ENCODE assay signal across 14 mouse cellular contexts in genomic region chr15:77913054-77913453, GRCm38 (mm10). TPM values are rescaled to one million over a fixed set of nuclear protein-coding genes. Genes with fewer than 3 reads are reported as not detected.
DNase-seq lines count a peak whose midpoint lies in the region; ATAC-seq and TF ChIP-seq lines count a peak whose summit lies in the region.
"Had no signal": no experiment of that assay in that cellular context is flagged by ENCODE, and none has a peak within 500 bp of the region (broad histone marks: within the 10 kb centered on the region; RNA-seq: fewer than 3 reads in every experiment).

No protein-coding gene starts in this region.

- no peaks in the 10 kb centered on the region for H3K9me3 ChIP-seq in heart, postnatal 0 days (replicated peaks; ENCODE audit: control insufficient read depth, low read length)
- H3K9me3 ChIP-seq in lung, embryonic 14.5 days (ENCODE audit: low read depth, low read length): no peaks in the 10 kb centered on the region
- no peaks in the 10 kb centered on the region for H3K9me3 ChIP-seq in liver, embryonic 13.5 days (replicated peaks)
- no peaks in the 10 kb centered on the region for H3K9me3 ChIP-seq in forebrain, embryonic 12.5 days
- H3K9me3 ChIP-seq: embryonic facial prominence, embryonic 12.5 days; neural tube, embryonic 13.5 days had no signal

- no peak overlapping the region for H3K4me3 ChIP-seq in heart, postnatal 0 days (ENCODE audit: low read depth, low read length)
- H3K4me3 ChIP-seq in lung, embryonic 14.5 days (ENCODE audit: low read depth, low read length): no peak overlapping the region
- H3K4me3 ChIP-seq in liver, embryonic 13.5 days (replicated peaks): no peak overlapping the region
- H3K4me3 ChIP-seq in forebrain, embryonic 12.5 days (replicated peaks): no peak overlapping the region
- H3K4me3 ChIP-seq: embryonic facial prominence, embryonic 12.5 days; neural tube, embryonic 13.5 days had no signal

- no peak for ATAC-seq in heart, postnatal 0 days (ENCODE audit: insufficient read depth, low read depth)
- ATAC-seq in lung, embryonic 14.5 days (ENCODE audit: insufficient read depth): no peak
- ATAC-seq in liver, embryonic 13.5 days (ENCODE audit: low read depth): no peak
- ATAC-seq in forebrain, embryonic 12.5 days (ENCODE audit: low FRiP score): no peak
- ATAC-seq: inflammation-experienced regulatory T-cells, adult 6 months; midbrain, embryonic 16.5 days had no signal

- DNase-seq in adrenal gland, adult 2 months: peak; percentile 64
- DNase-seq in adrenal gland, postnatal 14 days: no peak
- no peak for DNase-seq in heart, postnatal 0 days (ENCODE audit: low spot score)
- DNase-seq in heart, postnatal 10 days: no peak
- no peak for DNase-seq in lung, embryonic 14.5 days
- no peak for DNase-seq in lung, postnatal 36 days
- DNase-seq in liver, embryonic 13.5 days: no peak
- DNase-seq: cerebellum, postnatal 36 days had no signal

- H3K9ac ChIP-seq in heart, postnatal 0 days (replicated peaks; ENCODE audit: low read depth, low read length): no peak overlapping the region; the same call in 1 of the 2 replicates
- no peak overlapping the region for H3K9ac ChIP-seq in lung, embryonic 14.5 days
- peak overlapping the region; percentile 19; the same call in 1 of the 2 replicates for H3K9ac ChIP-seq in liver, embryonic 13.5 days
- H3K9ac ChIP-seq in forebrain, embryonic 12.5 days: no peak overlapping the region
- H3K9ac ChIP-seq: embryonic facial prominence, embryonic 12.5 days; neural tube, embryonic 13.5 days had no signal

- WGBS in heart, postnatal 0 days: 65% methylated on average over 8 of the region's 8 CpGs
- 67% methylated on average over 8 of the region's 8 CpGs for WGBS in lung, embryonic 14.5 days
- WGBS in liver, embryonic 13.5 days (ENCODE audit: insufficient replicate concordance): 77% methylated on average over 8 of the region's 8 CpGs
- 91% methylated on average over 8 of the region's 8 CpGs for WGBS in forebrain, embryonic 12.5 days

- peak overlapping the region; percentile 65; the same call in 1 of the 2 replicates for H3K27ac ChIP-seq in heart, postnatal 0 days (ENCODE audit: low read depth)
- H3K27ac ChIP-seq in lung, embryonic 14.5 days (ENCODE audit: low read depth): peak overlapping the region; percentile 18; the same call in 1 of the 2 replicates
- H3K27ac ChIP-seq in liver, embryonic 13.5 days: peak overlapping the region; percentile 60
- H3K27ac ChIP-seq in forebrain, embryonic 12.5 days: no peak overlapping the region
- H3K27ac ChIP-seq: neural tube, embryonic 13.5 days had no signal

- H3K36me3 ChIP-seq in heart, postnatal 0 days (replicated peaks; ENCODE audit: control insufficient read depth, insufficient read depth, low read length): peaks cover 35% of the 10 kb centered on the region
- H3K36me3 ChIP-seq in lung, embryonic 14.5 days (ENCODE audit: insufficient read depth): peaks cover 38% of the 10 kb centered on the region
- H3K36me3 ChIP-seq in liver, embryonic 13.5 days: peaks cover 44% of the 10 kb centered on the region
- peaks cover 29% of the 10 kb centered on the region for H3K36me3 ChIP-seq in forebrain, embryonic 12.5 days (replicated peaks)

- intact Hi-C loops in heart, postnatal 10 days (cut with DNase I): loop anchor here (5.0 kb wide), 3 partner anchors 56 to 116 kb away; partner anchors contain the start of gene Myh9

- no peak for TF ChIP-seq EP300 in heart, postnatal 0 days (IDR thresholded peaks at IDR 0.05; ENCODE audit: low read depth)

- TF ChIP-seq CTCF in heart, postnatal 0 days (IDR thresholded peaks at IDR 0.05; ENCODE audit: low read depth): no peak
- TF ChIP-seq CTCF in lung, embryonic 14.5 days (IDR thresholded peaks at IDR 0.05; ENCODE audit: low read depth): no peak

- H3K4me1 ChIP-seq in heart, postnatal 0 days (ENCODE audit: control insufficient read depth, insufficient read depth): peaks cover 9% of the 10 kb centered on the region
- 0 out of 2 replicates have a peak, but pooled peaks cover 3% of the 10 kb centered on the region for H3K4me1 ChIP-seq in lung, embryonic 14.5 days (ENCODE audit: insufficient read depth)
- H3K4me1 ChIP-seq in liver, embryonic 13.5 days (replicated peaks): peaks cover 25% of the 10 kb centered on the region
- no peaks in the 10 kb centered on the region for H3K4me1 ChIP-seq in forebrain, embryonic 12.5 days

- no peak overlapping the region for H3K4me2 ChIP-seq in heart, postnatal 0 days (ENCODE audit: low read depth, low read length)
- no peak overlapping the region for H3K4me2 ChIP-seq in lung, embryonic 14.5 days
- H3K4me2 ChIP-seq in liver, embryonic 13.5 days: no peak overlapping the region
- H3K4me2 ChIP-seq in forebrain, embryonic 12.5 days: no peak overlapping the region
- H3K4me2 ChIP-seq: embryonic facial prominence, embryonic 12.5 days; neural tube, embryonic 13.5 days had no signal

- no peaks in the 10 kb centered on the region for H3K27me3 ChIP-seq in heart, postnatal 0 days (ENCODE audit: control insufficient read depth, insufficient read depth, low read length)
- H3K27me3 ChIP-seq in lung, embryonic 14.5 days (ENCODE audit: insufficient read depth, low read length): no peaks in the 10 kb centered on the region
- H3K27me3 ChIP-seq in liver, embryonic 13.5 days: no peaks in the 10 kb centered on the region
- no peaks in the 10 kb centered on the region for H3K27me3 ChIP-seq in forebrain, embryonic 12.5 days
- H3K27me3 ChIP-seq: CH12.LX; embryonic facial prominence, embryonic 12.5 days; neural tube, embryonic 13.5 days had no signal

RNA-seq across cellular contexts. Expression of gene Txn2, which starts 15.8 kb away (rescaled TPM):
- total RNA-seq in adrenal gland, adult 2 months (2021): 100 to 1,000 TPM; 538 to 652 TPM
- polyA plus RNA-seq in adrenal gland, adult 2 months (2012; rRNA removed): 1,033 and 1,131 TPM in 2 replicates
- 430 and 443 TPM in 2 replicates for total RNA-seq in adrenal gland, postnatal 14 days (2021)
- total RNA-seq in heart, postnatal 0 days (2014; rRNA removed; ENCODE audit: low replicate concordance): 72.2 and 106 TPM in 2 replicates
- 317 and 322 TPM in 2 replicates for polyA plus RNA-seq in heart, postnatal 0 days (2015; fragmentation: Nextera tagmentation; extraction: Ambion mirVana)
- 100 to 1,000 TPM; 200 to 221 TPM for total RNA-seq in heart, postnatal 10 days (2021)
- polyA plus RNA-seq in lung, embryonic 14.5 days (2014; fragmentation: Nextera tagmentation; extraction: Ambion mirVana): 209 and 227 TPM in 2 replicates
- polyA plus RNA-seq in liver, embryonic 13.5 days (2015; fragmentation: Nextera tagmentation; extraction: Ambion mirVana): 235 and 238 TPM in 2 replicates
- 203 and 210 TPM in 2 replicates for polyA plus RNA-seq in forebrain, embryonic 12.5 days (2016; fragmentation: Nextera tagmentation; extraction: Ambion mirVana)

RNA-seq across cellular contexts. Expression of gene Foxred2, which starts 43.5 kb away (rescaled TPM):
- total RNA-seq in adrenal gland, adult 2 months (2021): 1 to 10 TPM; 2.4 to 2.9 TPM
- 3.5 and 4.5 TPM in 2 replicates for polyA plus RNA-seq in adrenal gland, adult 2 months (2012; rRNA removed)
- total RNA-seq in adrenal gland, postnatal 14 days (2021): 3.3 and 4.4 TPM in 2 replicates
- total RNA-seq in heart, postnatal 0 days (2014; rRNA removed; ENCODE audit: low replicate concordance): 1.0 and 1.2 TPM in 2 replicates
- 0.12 and 0.16 TPM in 2 replicates for polyA plus RNA-seq in heart, postnatal 0 days (2015; fragmentation: Nextera tagmentation; extraction: Ambion mirVana)
- total RNA-seq in heart, postnatal 10 days (2021): under 1 TPM; 0.20 to 0.38 TPM
- polyA plus RNA-seq in lung, embryonic 14.5 days (2014; fragmentation: Nextera tagmentation; extraction: Ambion mirVana): 5.4 and 5.7 TPM in 2 replicates
- 1.0 and 1.1 TPM in 2 replicates for polyA plus RNA-seq in liver, embryonic 13.5 days (2015; fragmentation: Nextera tagmentation; extraction: Ambion mirVana)
- 7.5 and 8.3 TPM in 2 replicates for polyA plus RNA-seq in forebrain, embryonic 12.5 days (2016; fragmentation: Nextera tagmentation; extraction: Ambion mirVana)

RNA-seq across cellular contexts. Expression of gene Eif3d, which starts 57.6 kb away (rescaled TPM):
- total RNA-seq in adrenal gland, adult 2 months (2021): 100 to 1,000 TPM; 149 to 195 TPM
- polyA plus RNA-seq in adrenal gland, adult 2 months (2012; rRNA removed): 190 and 196 TPM in 2 replicates
- total RNA-seq in adrenal gland, postnatal 14 days (2021): 152 and 167 TPM in 2 replicates
- total RNA-seq in heart, postnatal 0 days (2014; rRNA removed; ENCODE audit: low replicate concordance): 99.5 and 110 TPM in 2 replicates
- polyA plus RNA-seq in heart, postnatal 0 days (2015; fragmentation: Nextera tagmentation; extraction: Ambion mirVana): 80.0 and 90.6 TPM in 2 replicates
- 10 to 100 TPM; 91.8 to 94.0 TPM for total RNA-seq in heart, postnatal 10 days (2021)
- 212 and 239 TPM in 2 replicates for polyA plus RNA-seq in lung, embryonic 14.5 days (2014; fragmentation: Nextera tagmentation; extraction: Ambion mirVana)
- 200 and 222 TPM in 2 replicates for polyA plus RNA-seq in liver, embryonic 13.5 days (2015; fragmentation: Nextera tagmentation; extraction: Ambion mirVana)
- 219 and 234 TPM in 2 replicates for polyA plus RNA-seq in forebrain, embryonic 12.5 days (2016; fragmentation: Nextera tagmentation; extraction: Ambion mirVana)
